Mouse (Mus musculus) cerebellum, adult (tissue): Measurements from ENCODE around the gene Lin54.
"Not testable (repeated sequence)": the region's sequence is repeated elsewhere in the genome, so short reads cannot be mapped to it uniquely, and the experiment has no call there.

Experiments
- ATAC-seq: cut with Nextera tagmentation; 2 replicates; pipeline ENCODE4 v1.9.2; 2017; ENCODE audit warnings: mild to moderate bottlenecking, moderate library complexity, mixed read lengths; ENCODE audit not compliant: insufficient number of reproducible peaks, low FRiP score, low TSS enrichment

Gene Lin54

GRCm38 (mm10) chr5:100425823-100426222 is 74.6 kb downstream of the Lin54 start:
- not testable (repeated sequence) for ATAC-seq

- ATAC-seq, result no peak
Observed at GRCm38 (mm10) chr5:100424252-100424651, 76.2 kb downstream of the Lin54 start.

GRCm38 (mm10) chr5:100423626-100424025 is 76.8 kb downstream of the Lin54 start:
- no peak for ATAC-seq

- no peak for ATAC-seq
Observed at GRCm38 (mm10) chr5:100418861-100419260, 81.6 kb downstream of the Lin54 start.

- ATAC-seq, result no peak
Observed at GRCm38 (mm10) chr5:100418077-100418476, 82.4 kb downstream of the Lin54 start.

GRCm38 (mm10) chr5:100415761-100416590 is 84.5 kb downstream of the Lin54 start, which contains the start of gene Sec31a:
Sec31a (minus strand) TSS chr5:100416234.
- ATAC-seq, result peak; percentile 98

- no peak for ATAC-seq
Observed at GRCm38 (mm10) chr5:100414474-100415196, 85.8 kb downstream of the Lin54 start.

- ATAC-seq, result no peak
Observed at GRCm38 (mm10) chr5:100412886-100413285, 87.6 kb downstream of the Lin54 start.

- ATAC-seq, result no peak
Observed at GRCm38 (mm10) chr5:100410281-100410680, 90.2 kb downstream of the Lin54 start.

- no peak for ATAC-seq
Observed at GRCm38 (mm10) chr5:100408485-100408884, 92.0 kb downstream of the Lin54 start.

- no peak for ATAC-seq
Observed at GRCm38 (mm10) chr5:100396753-100397152, 103.7 kb downstream of the Lin54 start.

- ATAC-seq, result no peak
Observed at GRCm38 (mm10) chr5:100393681-100394080, 106.8 kb downstream of the Lin54 start.

GRCm38 (mm10) chr5:100392436-100392955 is 107.9 kb downstream of the Lin54 start:
- ATAC-seq, result no peak
